Mouse (Mus musculus): ENCODE results near the gene Gng7.

The Gng7 gene

GRCm38 (mm10) chr10:80944231-80944630 lies 70.5 kb downstream of the Gng7 start:
- no peak for DNase-seq (ENCODE audit: low spot score in 2 of 2)

- DNase-seq (ENCODE audit: low spot score in 2 of 2): no peak
These were observed 71.0 kb downstream of the Gng7 start for GRCm38 (mm10) chr10:80943701-80944100.

- no peak for DNase-seq (ENCODE audit: low spot score in 2 of 2)
These were observed 71.8 kb downstream of the Gng7 start for GRCm38 (mm10) chr10:80942919-80943318.

- peak; percentile 67 to 76 for DNase-seq (ENCODE audit: low spot score in 2 of 2)
These were observed 73.8 kb downstream of the Gng7 start for GRCm38 (mm10) chr10:80940988-80941347.

GRCm38 (mm10) chr10:80940320-80940987 lies 74.3 kb downstream of the Gng7 start:
- DNase-seq (ENCODE audit: low spot score in 2 of 2): peak; percentile 86 to 89

GRCm38 (mm10) chr10:80939671-80940070 lies 75.1 kb downstream of the Gng7 start:
- peak; percentile 76 to 84 for DNase-seq (ENCODE audit: low spot score in 2 of 2)

GRCm38 (mm10) chr10:80938831-80939550 lies 75.8 kb downstream of the Gng7 start:
- no peak for DNase-seq (ENCODE audit: low spot score in 2 of 2)

GRCm38 (mm10) chr10:80937646-80938045 lies 77.1 kb downstream of the Gng7 start:
- no peak for DNase-seq (ENCODE audit: low spot score in 2 of 2)

GRCm38 (mm10) chr10:80936810-80937164 lies 78.0 kb downstream of the Gng7 start:
- no peak for DNase-seq (ENCODE audit: low spot score in 2 of 2)

- peak in 1 of 2 experiments; percentile 77 for DNase-seq (ENCODE audit: low spot score in 2 of 2)
These were observed 78.5 kb downstream of the Gng7 start for GRCm38 (mm10) chr10:80936135-80936809.

- no peak for DNase-seq (ENCODE audit: low spot score in 2 of 2)
These were observed 79.0 kb downstream of the Gng7 start for GRCm38 (mm10) chr10:80935698-80936097.

GRCm38 (mm10) chr10:80935241-80935640 lies 79.5 kb downstream of the Gng7 start:
- DNase-seq (ENCODE audit: low spot score in 2 of 2): peak; percentile 44 to 51

- no peak for DNase-seq (ENCODE audit: low spot score in 2 of 2)
These were observed 80.4 kb downstream of the Gng7 start for GRCm38 (mm10) chr10:80934136-80934985.

- DNase-seq (ENCODE audit: low spot score in 2 of 2): peak; percentile 54 to 58
These were observed 81.2 kb downstream of the Gng7 start for GRCm38 (mm10) chr10:80933421-80933979.

GRCm38 (mm10) chr10:80932700-80933420 lies 81.9 kb downstream of the Gng7 start:
- DNase-seq (ENCODE audit: low spot score in 2 of 2): peak in 1 of 2 experiments; percentile 42

GRCm38 (mm10) chr10:80932206-80932605 lies 82.5 kb downstream of the Gng7 start:
- no peak for DNase-seq (ENCODE audit: low spot score in 2 of 2)

- DNase-seq (ENCODE audit: low spot score in 2 of 2): no peak
These were observed 83.0 kb downstream of the Gng7 start for GRCm38 (mm10) chr10:80931695-80932094.

- DNase-seq (ENCODE audit: low spot score in 2 of 2): peak; percentile 70 to 72
These were observed 83.5 kb downstream of the Gng7 start for GRCm38 (mm10) chr10:80931153-80931671.

GRCm38 (mm10) chr10:80930361-80931152 lies 84.2 kb downstream of the Gng7 start:
- DNase-seq (ENCODE audit: low spot score in 2 of 2): peak; percentile 47 to 51

Measured in heart, adult 9 months (tissue).